Mouse (Mus musculus) thymus, adult 18-20 months (tissue): ENCODE data around the gene B9d2.

ENCODE experiments used
- DNase-seq, 2 experiments: peaks; one replicate each; pipeline ENCODE4 v3.0.0; 2022; ENCODE audit warnings: mixed read lengths in 2 of 2

The B9d2 gene

GRCm38 (mm10) chr7:25680514-25681258 is at the start of gene B9d2:
Gene B9d2 (plus strand): TSS chr7:25680780.
- DNase-seq: peak; percentile 92 to 96

- no peak for DNase-seq
Measured at GRCm38 (mm10) chr7:25632679-25633078, 47.9 kb upstream of the B9d2 start.

GRCm38 (mm10) chr7:25636373-25636772 is 44.2 kb upstream of the B9d2 start:
- DNase-seq: peak in 1 of 2 experiments; percentile 53

- no peak for DNase-seq
Measured at GRCm38 (mm10) chr7:25637099-25637498, 43.5 kb upstream of the B9d2 start.

GRCm38 (mm10) chr7:25639754-25640153 is 40.8 kb upstream of the B9d2 start:
- DNase-seq: no peak

GRCm38 (mm10) chr7:25644136-25644535 is 36.4 kb upstream of the B9d2 start:
- no peak for DNase-seq

- no peak for DNase-seq
Measured at GRCm38 (mm10) chr7:25644631-25645030, 35.9 kb upstream of the B9d2 start.

GRCm38 (mm10) chr7:25645074-25645473 is 35.5 kb upstream of the B9d2 start:
- DNase-seq: no peak

GRCm38 (mm10) chr7:25647574-25648123 is 32.9 kb upstream of the B9d2 start:
- DNase-seq: peak; percentile 70 to 84

GRCm38 (mm10) chr7:25649839-25650238 is 30.7 kb upstream of the B9d2 start:
- DNase-seq: no peak

GRCm38 (mm10) chr7:25651281-25651680 is 29.3 kb upstream of the B9d2 start:
- DNase-seq: peak in 1 of 2 experiments; percentile 60

- DNase-seq: no peak
Measured at GRCm38 (mm10) chr7:25652244-25652759, 28.3 kb upstream of the B9d2 start.

- no peak for DNase-seq
Measured at GRCm38 (mm10) chr7:25655601-25656428, 24.8 kb upstream of the B9d2 start.

- DNase-seq: no peak
Measured at GRCm38 (mm10) chr7:25657785-25658184, 22.8 kb upstream of the B9d2 start.

GRCm38 (mm10) chr7:25658657-25659472 is 21.7 kb upstream of the B9d2 start, which contains the start of the genes Bckdha and Exosc5:
Gene Bckdha (minus strand): TSS chr7:25658981.
Gene Exosc5 (plus strand): TSS chr7:25659164.
- peak; percentile 98 to 99 for DNase-seq

- DNase-seq: no peak
Measured at GRCm38 (mm10) chr7:25666381-25666780, 14.2 kb upstream of the B9d2 start.

- DNase-seq: no peak
Measured at GRCm38 (mm10) chr7:25669158-25669557, 11.4 kb upstream of the B9d2 start.

GRCm38 (mm10) chr7:25669631-25670030 is 10.9 kb upstream of the B9d2 start:
- DNase-seq: no peak

- DNase-seq: no peak
Measured at GRCm38 (mm10) chr7:25670096-25670495, 10.5 kb upstream of the B9d2 start.

GRCm38 (mm10) chr7:25671686-25672085 is 8.9 kb upstream of the B9d2 start:
- no peak for DNase-seq

- DNase-seq: no peak
Measured at GRCm38 (mm10) chr7:25672442-25672841, 8.1 kb upstream of the B9d2 start.

GRCm38 (mm10) chr7:25674297-25674696 is 6.3 kb upstream of the B9d2 start:
- DNase-seq: no peak
